Mouse (Mus musculus): ENCODE results near the gene Fas. TPM values are rescaled to one million over a fixed set of nuclear protein-coding genes. Genes with fewer than 3 reads are reported as not detected.

Fas gene
- polyA plus RNA-seq, 1 experiment from 2014 or later: 0.60 TPM

GRCm38 (mm10) chr19:34270824-34271464 lies 19.5 kb upstream of the Fas start:
- DNase-seq (ENCODE audit: low spot score): no peak
- no peak for ATAC-seq (replicated peaks; ENCODE audit: low FRiP score)
- no peak overlapping the region for H3K27ac ChIP-seq (ENCODE audit: low read depth, low read length)
- H3K4me1 ChIP-seq (replicated peaks; ENCODE audit: control insufficient read depth, insufficient read depth, low read length): no peaks in the 10 kb centered on the region
- H3K27me3 ChIP-seq (ENCODE audit: control insufficient read depth, insufficient read depth, low read length): no peaks in the 10 kb centered on the region
- WGBS: 94% methylated on average over 13 of the region's 13 CpGs
- H3K9me3 ChIP-seq (ENCODE audit: control insufficient read depth, low read length): no peaks in the 10 kb centered on the region
- no peak overlapping the region for H3K4me2 ChIP-seq (ENCODE audit: low read depth, low read length, severe bottlenecking)
- no peak overlapping the region for H3K4me3 ChIP-seq (ENCODE audit: low read depth, low read length)
- no peak overlapping the region for H3K9ac ChIP-seq (ENCODE audit: low read length)
- H3K36me3 ChIP-seq (ENCODE audit: control insufficient read depth, insufficient read depth, low read length): no peaks in the 10 kb centered on the region

GRCm38 (mm10) chr19:34273073-34273472 lies 17.4 kb upstream of the Fas start:
- Histone ChIP-seq H3K36me3 (ENCODE audit: control insufficient read depth, insufficient read depth, low read length) (no peaks in the 10 kb centered on the region), H3K4me3 (ENCODE audit: low read depth, low read length) (no peak overlapping the region), H3K27ac (ENCODE audit: low read depth, low read length) (no peak overlapping the region), H3K9ac (ENCODE audit: low read length) (no peak overlapping the region), H3K4me2 (ENCODE audit: low read depth, low read length, severe bottlenecking) (no peak overlapping the region), H3K27me3 (ENCODE audit: control insufficient read depth, insufficient read depth, low read length) (no peaks in the 10 kb centered on the region), H3K9me3 (ENCODE audit: control insufficient read depth, low read length) (no peaks in the 10 kb centered on the region), H3K4me1 (replicated peaks; ENCODE audit: control insufficient read depth, insufficient read depth, low read length) (no peaks in the 10 kb centered on the region)
- ATAC-seq (replicated peaks; ENCODE audit: low FRiP score): no peak
- no peak for DNase-seq (ENCODE audit: low spot score)
- 89% methylated on average over 1 of the region's 1 CpGs for WGBS

GRCm38 (mm10) chr19:34278078-34278477 lies 12.4 kb upstream of the Fas start:
- no peak overlapping the region for H3K4me3 ChIP-seq (ENCODE audit: low read depth, low read length)
- no peaks in the 10 kb centered on the region for H3K4me1 ChIP-seq (replicated peaks; ENCODE audit: control insufficient read depth, insufficient read depth, low read length)
- DNase-seq (ENCODE audit: low spot score): no peak
- H3K27me3 ChIP-seq (ENCODE audit: control insufficient read depth, insufficient read depth, low read length): no peaks in the 10 kb centered on the region
- H3K9ac ChIP-seq (ENCODE audit: low read length): no peak overlapping the region
- 85% methylated on average over 3 of the region's 3 CpGs for WGBS
- no peak for ATAC-seq (replicated peaks; ENCODE audit: low FRiP score)
- no peak overlapping the region for H3K4me2 ChIP-seq (ENCODE audit: low read depth, low read length, severe bottlenecking)
- H3K9me3 ChIP-seq (ENCODE audit: control insufficient read depth, low read length): no peaks in the 10 kb centered on the region
- no peak overlapping the region for H3K27ac ChIP-seq (ENCODE audit: low read depth, low read length)
- no peaks in the 10 kb centered on the region for H3K36me3 ChIP-seq (ENCODE audit: control insufficient read depth, insufficient read depth, low read length)

- WGBS: 90% methylated on average over 6 of the region's 6 CpGs
- no peak for ATAC-seq (replicated peaks; ENCODE audit: low FRiP score)
- H3K27ac ChIP-seq (ENCODE audit: low read depth, low read length): no peak overlapping the region
Measured at GRCm38 (mm10) chr19:34283614-34284013, 6.9 kb upstream of the Fas start.

GRCm38 (mm10) chr19:34284383-34284782 lies 6.1 kb upstream of the Fas start:
- Histone ChIP-seq H3K4me3 (ENCODE audit: low read depth, low read length) (no peak overlapping the region), H3K27ac (ENCODE audit: low read depth, low read length) (no peak overlapping the region; the same call in 1 of the 2 replicates), H3K9me3 (ENCODE audit: control insufficient read depth, low read length) (no peaks in the 10 kb centered on the region), H3K36me3 (ENCODE audit: control insufficient read depth, insufficient read depth, low read length) (no peaks in the 10 kb centered on the region), H3K9ac (ENCODE audit: low read length) (no peak overlapping the region), H3K4me1 (replicated peaks; ENCODE audit: control insufficient read depth, insufficient read depth, low read length) (no peaks in the 10 kb centered on the region), H3K4me2 (ENCODE audit: low read depth, low read length, severe bottlenecking) (no peak overlapping the region), H3K27me3 (ENCODE audit: control insufficient read depth, insufficient read depth, low read length) (no peaks in the 10 kb centered on the region)
- 75% methylated on average over 10 of the region's 10 CpGs for WGBS
- ATAC-seq (replicated peaks; ENCODE audit: low FRiP score): no peak
- DNase-seq (ENCODE audit: low spot score): no peak

More at GRCm38 (mm10) chr19:34283614-34284013, 6.9 kb upstream of the Fas start:
- Histone ChIP-seq H3K36me3 (ENCODE audit: control insufficient read depth, insufficient read depth, low read length) (no peaks in the 10 kb centered on the region), H3K4me2 (ENCODE audit: low read depth, low read length, severe bottlenecking) (no peak overlapping the region), H3K9me3 (ENCODE audit: control insufficient read depth, low read length) (no peaks in the 10 kb centered on the region), H3K27me3 (ENCODE audit: control insufficient read depth, insufficient read depth, low read length) (no peaks in the 10 kb centered on the region), H3K9ac (ENCODE audit: low read length) (no peak overlapping the region), H3K4me1 (replicated peaks; ENCODE audit: control insufficient read depth, insufficient read depth, low read length) (no peaks in the 10 kb centered on the region), H3K4me3 (ENCODE audit: low read depth, low read length) (no peak overlapping the region)
- DNase-seq (ENCODE audit: low spot score): no peak

GRCm38 (mm10) chr19:34284826-34285225 lies 5.6 kb upstream of the Fas start:
- no peak overlapping the region for H3K27ac ChIP-seq (ENCODE audit: low read depth, low read length)
- H3K36me3 ChIP-seq (ENCODE audit: control insufficient read depth, insufficient read depth, low read length): no peaks in the 10 kb centered on the region
- no peak overlapping the region for H3K9ac ChIP-seq (ENCODE audit: low read length)
- H3K4me3 ChIP-seq (ENCODE audit: low read depth, low read length): no peak overlapping the region
- H3K9me3 ChIP-seq (ENCODE audit: control insufficient read depth, low read length): no peaks in the 10 kb centered on the region
- DNase-seq (ENCODE audit: low spot score): no peak
- no peak overlapping the region for H3K4me2 ChIP-seq (ENCODE audit: low read depth, low read length, severe bottlenecking)
- ATAC-seq (replicated peaks; ENCODE audit: low FRiP score): no peak
- no peaks in the 10 kb centered on the region for H3K4me1 ChIP-seq (replicated peaks; ENCODE audit: control insufficient read depth, insufficient read depth, low read length)
- H3K27me3 ChIP-seq (ENCODE audit: control insufficient read depth, insufficient read depth, low read length): no peaks in the 10 kb centered on the region
- WGBS: 53% methylated on average over 2 of the region's 2 CpGs

GRCm38 (mm10) chr19:34287221-34287620 lies 3.2 kb upstream of the Fas start:
- Histone ChIP-seq H3K4me2 (ENCODE audit: low read depth, low read length, severe bottlenecking) (no peak overlapping the region), H3K27me3 (ENCODE audit: control insufficient read depth, insufficient read depth, low read length) (no peaks in the 10 kb centered on the region), H3K4me1 (replicated peaks; ENCODE audit: control insufficient read depth, insufficient read depth, low read length) (no peaks in the 10 kb centered on the region; the same call in 1 of the 2 replicates), H3K9me3 (ENCODE audit: control insufficient read depth, low read length) (no peaks in the 10 kb centered on the region), H3K9ac (ENCODE audit: low read length) (no peak overlapping the region), H3K4me3 (ENCODE audit: low read depth, low read length) (no peak overlapping the region), H3K27ac (ENCODE audit: low read depth, low read length) (no peak overlapping the region), H3K36me3 (ENCODE audit: control insufficient read depth, insufficient read depth, low read length) (no peaks in the 10 kb centered on the region)
- DNase-seq (ENCODE audit: low spot score) (no peak), ATAC-seq (replicated peaks; ENCODE audit: low FRiP score) (no peak)

GRCm38 (mm10) chr19:34287656-34288415 lies 2.6 kb upstream of the Fas start:
- Histone ChIP-seq H3K9me3 (ENCODE audit: control insufficient read depth, low read length) (no peaks in the 10 kb centered on the region), H3K4me3 (ENCODE audit: low read depth, low read length) (no peak overlapping the region), H3K4me1 (replicated peaks; ENCODE audit: control insufficient read depth, insufficient read depth, low read length) (no peaks in the 10 kb centered on the region; the same call in 1 of the 2 replicates), H3K36me3 (ENCODE audit: control insufficient read depth, insufficient read depth, low read length) (no peaks in the 10 kb centered on the region), H3K27ac (ENCODE audit: low read depth, low read length) (no peak overlapping the region), H3K4me2 (ENCODE audit: low read depth, low read length, severe bottlenecking) (no peak overlapping the region), H3K9ac (ENCODE audit: low read length) (no peak overlapping the region), H3K27me3 (ENCODE audit: control insufficient read depth, insufficient read depth, low read length) (no peaks in the 10 kb centered on the region)
- DNase-seq (ENCODE audit: low spot score) (no peak), ATAC-seq (replicated peaks; ENCODE audit: low FRiP score) (no peak)
- whole genome bisulfite sequencing: 83% methylated on average over 13 of the region's 13 CpGs

- Histone ChIP-seq H3K36me3 (ENCODE audit: control insufficient read depth, insufficient read depth, low read length) (no peaks in the 10 kb centered on the region), H3K27ac (ENCODE audit: low read depth, low read length) (no peak overlapping the region), H3K4me3 (ENCODE audit: low read depth, low read length) (no peak overlapping the region), H3K9me3 (ENCODE audit: control insufficient read depth, low read length) (no peaks in the 10 kb centered on the region), H3K4me1 (replicated peaks; ENCODE audit: control insufficient read depth, insufficient read depth, low read length) (no peaks in the 10 kb centered on the region; the same call in 1 of the 2 replicates), H3K27me3 (ENCODE audit: control insufficient read depth, insufficient read depth, low read length) (no peaks in the 10 kb centered on the region), H3K4me2 (ENCODE audit: low read depth, low read length, severe bottlenecking) (no peak overlapping the region), H3K9ac (ENCODE audit: low read length) (no peak overlapping the region)
- ATAC-seq (replicated peaks; ENCODE audit: low FRiP score) (no peak), DNase-seq (ENCODE audit: low spot score) (no peak)
- WGBS: 92% methylated on average over 1 of the region's 1 CpGs
Measured at GRCm38 (mm10) chr19:34288696-34289095, 1.8 kb upstream of the Fas start.
